Mouse (Mus musculus) liver, embryonic 16.5 days (tissue): ENCODE results near the gene Phip. TPM values are rescaled to one million over a fixed set of nuclear protein-coding genes. Genes with fewer than 3 reads are reported as not detected.

Source experiments
- ATAC-seq: fragments of 200-750 bp; cut with Nextera tagmentation; 2 replicates; pipeline ENCODE4 v1.8.0; 2017; ENCODE audit warnings: low read depth, mild to moderate bottlenecking, moderate number of reproducible peaks, moderate library complexity
- H3K27ac ChIP-seq: fragments of 300-500 bp; sonication (generic); 2 replicates; pipeline ENCODE4 v1.5.1; 2014; ENCODE audit warnings: mild to moderate bottlenecking, low read length
- H3K27me3 ChIP-seq: fragments of 300-500 bp; sonication (generic); 2 replicates; pipeline ENCODE4 v1.6.1; 2014; ENCODE audit warnings: low read depth, low read length, mixed read lengths; ENCODE audit not compliant: control insufficient read depth, insufficient read depth
- H3K36me3 ChIP-seq: fragments of 300-500 bp; sonication (generic); 2 replicates; pipeline ENCODE4 v1.6.1; 2014; ENCODE audit warnings: mild to moderate bottlenecking; ENCODE audit not compliant: control insufficient read depth, insufficient read depth
- H3K4me1 ChIP-seq: fragments of 300-500 bp; sonication (generic); 2 replicates; pipeline ENCODE4 v1.6.1; 2014; ENCODE audit warnings: low read depth, low read length, mixed read lengths; ENCODE audit not compliant: control insufficient read depth
- H3K4me2 ChIP-seq: fragments of 300-500 bp; sonication (generic); 2 replicates; pipeline ENCODE4 v1.6.1; 2014; ENCODE audit warnings: low read depth, low read length, mixed read lengths
- H3K4me3 ChIP-seq: fragments of 300-500 bp; sonication (generic); 2 replicates; pipeline ENCODE4 v1.5.1; 2014; ENCODE audit warnings: low read depth, mild to moderate bottlenecking, low read length
- H3K9ac ChIP-seq: fragments of 300-500 bp; sonication (generic); 2 replicates; pipeline ENCODE4 v1.6.1; 2014; ENCODE audit warnings: low read depth, low read length
- H3K9me3 ChIP-seq: fragments of 300-500 bp; sonication (generic); replicated peaks from 2 replicates; pipeline ENCODE4 v1.6.1; 2016; ENCODE audit warnings: low read length; ENCODE audit not compliant: control insufficient read depth
- WGBS: fragments of 180-500 bp; shearing (Covaris S2); extraction: QIAGEN DNeasy Blood & Tissue Kit; methylation state at CpG from one replicate; pipeline ENCODE4 v1.1.7; 2014; ENCODE audit not compliant: insufficient replicate concordance; 5-methylcytosine and 5-hydroxymethylcytosine counted together
- polyA plus RNA-seq: library from polyadenylated mRNA; unstranded; fragments of >200 nt; fragmentation: Nextera tagmentation; extraction: Ambion mirVana; gene quantifications from 2 replicates; pipeline ENCODE4 v1.2.1, GENCODE M21; 2015

Phip gene
- polyA plus RNA-seq, 1 experiment from 2014 or later = 19.6 TPM

- WGBS = 70% methylated on average over 4 of the region's 4 CpGs
- Histone ChIP-seq H3K4me3 (no peak overlapping the region), H3K4me1 (no peaks in the 10 kb centered on the region), H3K27ac (no peak overlapping the region), H3K27me3 (no peaks in the 10 kb centered on the region), H3K9ac (no peak overlapping the region), H3K4me2 (no peak overlapping the region), H3K9me3 (no peaks in the 10 kb centered on the region), H3K36me3 (no peaks in the 10 kb centered on the region)
- no peak for ATAC-seq
Measured at GRCm38 (mm10) chr9:82856241-82856640, 119.1 kb downstream of the Phip start.

- Histone ChIP-seq H3K4me3 (no peak overlapping the region), H3K36me3 (no peaks in the 10 kb centered on the region), H3K9ac (no peak overlapping the region), H3K9me3 (no peaks in the 10 kb centered on the region), H3K4me1 (no peaks in the 10 kb centered on the region), H3K27me3 (no peaks in the 10 kb centered on the region), H3K27ac (no peak overlapping the region), H3K4me2 (no peak overlapping the region)
- no peak for ATAC-seq
- 33% methylated on average over 3 of the region's 3 CpGs for WGBS
Measured at GRCm38 (mm10) chr9:82854973-82855614, 120.2 kb downstream of the Phip start.

GRCm38 (mm10) chr9:82854040-82854439 is 121.3 kb downstream of the Phip start:
- Histone ChIP-seq H3K9me3 (no peaks in the 10 kb centered on the region), H3K4me1 (no peaks in the 10 kb centered on the region), H3K27me3 (no peaks in the 10 kb centered on the region), H3K36me3 (no peaks in the 10 kb centered on the region), H3K27ac (no peak overlapping the region), H3K9ac (no peak overlapping the region), H3K4me2 (no peak overlapping the region), H3K4me3 (no peak overlapping the region)
- WGBS = 40% methylated on average over 2 of the region's 2 CpGs
- ATAC-seq = no peak

GRCm38 (mm10) chr9:82842671-82843070 is 132.6 kb downstream of the Phip start:
- ATAC-seq = no peak
- Histone ChIP-seq H3K36me3 (no peaks in the 10 kb centered on the region), H3K4me2 (no peak overlapping the region), H3K9me3 (no peaks in the 10 kb centered on the region), H3K27ac (no peak overlapping the region), H3K4me3 (no peak overlapping the region), H3K9ac (no peak overlapping the region), H3K4me1 (no peaks in the 10 kb centered on the region), H3K27me3 (no peaks in the 10 kb centered on the region)
- WGBS = 69% methylated on average over 4 of the region's 4 CpGs

- ATAC-seq = no peak
- Histone ChIP-seq H3K4me2 (no peak overlapping the region), H3K9me3 (no peaks in the 10 kb centered on the region), H3K27ac (no peak overlapping the region), H3K36me3 (no peaks in the 10 kb centered on the region), H3K4me3 (no peak overlapping the region), H3K27me3 (no peaks in the 10 kb centered on the region), H3K9ac (no peak overlapping the region), H3K4me1 (no peaks in the 10 kb centered on the region)
- 61% methylated on average over 6 of the region's 6 CpGs for WGBS
Measured at GRCm38 (mm10) chr9:82835921-82836320, 139.4 kb downstream of the Phip start.

- H3K27ac ChIP-seq = no peak overlapping the region
Measured at GRCm38 (mm10) chr9:82831891-82832290, 143.4 kb downstream of the Phip start.

GRCm38 (mm10) chr9:82829693-82830430 is 145.5 kb downstream of the Phip start:
- H3K4me2 ChIP-seq = peak overlapping the region; percentile 97
- H3K4me3 ChIP-seq = peak overlapping the region; percentile 73
- H3K9ac ChIP-seq = peak overlapping the region; percentile 65
- 1% methylated on average over 65 of the region's 65 CpGs for WGBS
- H3K9me3 ChIP-seq = no peaks in the 10 kb centered on the region
- H3K27ac ChIP-seq = no peak overlapping the region
- ATAC-seq = peak; percentile 93
- H3K27me3 ChIP-seq = no peaks in the 10 kb centered on the region
- peaks cover 10% of the 10 kb centered on the region for H3K4me1 ChIP-seq
- H3K36me3 ChIP-seq = no peaks in the 10 kb centered on the region

More at GRCm38 (mm10) chr9:82831891-82832290, 143.4 kb downstream of the Phip start:
- Histone ChIP-seq H3K4me2 (no peak overlapping the region), H3K27me3 (no peaks in the 10 kb centered on the region), H3K4me3 (no peak overlapping the region), H3K36me3 (no peaks in the 10 kb centered on the region), H3K9ac (no peak overlapping the region), H3K4me1 (peaks cover 10% of the 10 kb centered on the region), H3K9me3 (no peaks in the 10 kb centered on the region)
- ATAC-seq = no peak
- WGBS = 48% methylated on average over 4 of the region's 4 CpGs

GRCm38 (mm10) chr9:82829007-82829689 is 146.2 kb downstream of the Phip start, which contains the start of gene Irak1bp1:
Irak1bp1 (plus strand) TSS chr9:82829540.
- H3K9me3 ChIP-seq = no peaks in the 10 kb centered on the region
- no peak within 1 kb of the TSS for H3K27ac ChIP-seq
- H3K4me3 ChIP-seq = peak within 1 kb of the TSS; percentile 73
- peaks cover 10% of the 10 kb centered on the region for H3K4me1 ChIP-seq
- H3K36me3 ChIP-seq = no peaks in the 10 kb centered on the region
- WGBS = 9% methylated on average over 20 of the region's 20 CpGs
- no peak for ATAC-seq
- peak within 1 kb of the TSS; percentile 97 for H3K4me2 ChIP-seq
- peak within 1 kb of the TSS; percentile 65 for H3K9ac ChIP-seq
- H3K27me3 ChIP-seq = no peaks in the 10 kb centered on the region

GRCm38 (mm10) chr9:82826426-82826825 is 148.9 kb downstream of the Phip start:
- Histone ChIP-seq H3K9ac (no peak overlapping the region), H3K36me3 (no peaks in the 10 kb centered on the region), H3K4me2 (no peak overlapping the region), H3K9me3 (no peaks in the 10 kb centered on the region), H3K27ac (no peak overlapping the region), H3K27me3 (no peaks in the 10 kb centered on the region), H3K4me3 (no peak overlapping the region), H3K4me1 (peaks cover 10% of the 10 kb centered on the region)
- ATAC-seq = no peak
- WGBS = 74% methylated on average over 6 of the region's 6 CpGs
